Mouse (Mus musculus) testis, adult 2 months (tissue): ENCODE measurements around the gene Zfp979.
"Not testable (repeated sequence)": the region's sequence is repeated elsewhere in the genome, so short reads cannot be mapped to it uniquely, and the experiment has no call there.

Experiments used
- CTCF ChIP-seq: fragments of 200-500 bp; IDR thresholded peaks from 2 replicates; pipeline ENCODE4 v1.5.1; 2012; ENCODE audit warnings: low read depth, mild to moderate bottlenecking, inconsistent platforms, low read length, moderate library complexity; ENCODE audit not compliant: control insufficient read depth, insufficient read depth, insufficient replicate concordance
- POLR2A ChIP-seq: fragments of 200-500 bp; IDR thresholded peaks from 2 replicates; pipeline ENCODE4 v1.6.1; 2012; ENCODE audit warnings: low read depth, mild to moderate bottlenecking, inconsistent platforms, low read length, moderate library complexity; ENCODE audit not compliant: control insufficient read depth

GRCm38 (mm10) chr4:147641932-147642331, 381 bp downstream of the Zfp979 start:
- not testable (repeated sequence) for TF ChIP-seq POLR2A, CTCF
